Mouse (Mus musculus) ES-E14 (cell line): ENCODE measurements around the gene Nmrk2. TPM values are rescaled to one million over a fixed set of nuclear protein-coding genes. Genes with fewer than 3 reads are reported as not detected.

Source experiments
- DNase-seq: peaks from one replicate; pipeline ENCODE4 v3.0.0-alpha.2; 2013; ENCODE audit warnings: low read depth, low spot score
- H3K27ac ChIP-seq: 2 replicates; pipeline ENCODE4 v1.5.1; 2012; ENCODE audit warnings: low read depth, mild to moderate bottlenecking, low read length, moderate library complexity, mixed read lengths; ENCODE audit not compliant: poor library complexity, insufficient read depth, severe bottlenecking
- H3K36me3 ChIP-seq: 2 replicates; pipeline ENCODE4 v1.6.1; 2012; ENCODE audit warnings: mild to moderate bottlenecking, low read length, moderate library complexity, mixed read lengths; ENCODE audit not compliant: control insufficient read depth, poor library complexity, insufficient read depth, severe bottlenecking
- H3K4me1 ChIP-seq, 2 experiments: fragments of 150-350 bp in 1 of 2; sonication (generic) in 1 of 2; 2 replicates each; pipeline ENCODE4 v1.6.1; 2012; ENCODE audit warnings: low read length in 2 of 2, mild to moderate bottlenecking in 1 of 2, mixed read lengths in 1 of 2; ENCODE audit not compliant: control insufficient read depth in 2 of 2, insufficient read depth in 2 of 2, poor library complexity in 1 of 2
- H3K4me3 ChIP-seq, 2 experiments: fragments of 150-350 bp in 1 of 2; sonication (generic) in 1 of 2; 2 replicates each; pipeline ENCODE4 v1.5.1; 2012; ENCODE audit warnings: low read length in 2 of 2, low read depth in 1 of 2, mild to moderate bottlenecking in 1 of 2, mixed read lengths in 1 of 2; ENCODE audit not compliant: insufficient read depth in 1 of 2, poor library complexity in 1 of 2, severe bottlenecking in 1 of 2
- H3K9ac ChIP-seq: 2 replicates; pipeline ENCODE4 v1.6.1; 2012; ENCODE audit warnings: low read depth, mild to moderate bottlenecking, low read length, mixed read lengths; ENCODE audit not compliant: poor library complexity, insufficient read depth, severe bottlenecking
- H3K9me3 ChIP-seq: fragments of 150-350 bp; sonication (generic); 2 replicates; pipeline ENCODE4 v1.6.1; 2012; ENCODE audit warnings: low read depth, mild to moderate bottlenecking, low read length; ENCODE audit not compliant: control insufficient read depth, insufficient read depth
- CHD2 ChIP-seq: IDR thresholded peaks from 2 replicates; pipeline ENCODE4 v1.6.1; 2014; ENCODE audit warnings: mild to moderate bottlenecking, low read depth, low read length, inconsistent platforms
- HCFC1 ChIP-seq: IDR thresholded peaks from 2 replicates; pipeline ENCODE4 v1.6.1; 2012; ENCODE audit warnings: low read length, inconsistent platforms, borderline replicate concordance; ENCODE audit not compliant: insufficient read depth
- MAFK ChIP-seq: IDR thresholded peaks from 2 replicates; pipeline ENCODE4 v1.6.1; 2014; ENCODE audit warnings: mild to moderate bottlenecking, low read depth, low read length, inconsistent platforms; ENCODE audit not compliant: insufficient read depth
- ZC3H11A ChIP-seq: IDR thresholded peaks from 2 replicates; pipeline ENCODE4 v1.6.1; 2012; ENCODE audit warnings: low read depth, mild to moderate bottlenecking, inconsistent platforms, low read length, borderline replicate concordance
- ZNF384 ChIP-seq: IDR thresholded peaks from 2 replicates; pipeline ENCODE4 v1.6.1; 2012; ENCODE audit warnings: low read depth, low read length, inconsistent platforms
- in situ Hi-C, 2 experiments: fragments of 600-800 bp; cut with MboI; formaldehyde crosslinking; loops; one replicate each; pipeline ENCODE4 v1.15.1; 2025; ENCODE audit warnings: low sequenced_read_pairs in 2 of 2, inconsistent platforms in 1 of 2; ENCODE audit not compliant: unreplicated experiment in 2 of 2
- total RNA-seq: library from RNA; depleted of rRNA; stranded (reverse); fragments of 300-350 nt; gene quantifications from 2 replicates; pipeline ENCODE4 v1.2.3, GENCODE M21; 2012

Nmrk2 gene
- total RNA-seq, 1 experiment = not detected

GRCm38 (mm10) chr10:81244146-81244545, 42.3 kb upstream of the Nmrk2 start:
- no peaks in the 10 kb centered on the region for H3K9me3 ChIP-seq
- H3K9ac ChIP-seq = no peak overlapping the region
- TF ChIP-seq ZNF384 (no peak), ZC3H11A (no peak), MAFK (no peak), HCFC1 (no peak), CHD2 (no peak)
- H3K4me3 ChIP-seq = no peak overlapping the region
- no peak overlapping the region for H3K27ac ChIP-seq
- peaks cover 2 to 12% of the 10 kb centered on the region in 2 experiments; a peak in 2 of 4 replicates for H3K4me1 ChIP-seq
- in situ Hi-C loops = no loop called here
- DNase-seq = no peak
- H3K36me3 ChIP-seq = no peaks in the 10 kb centered on the region

- in situ Hi-C loops = no loop called here
- Histone ChIP-seq H3K4me1 (peaks cover 3 to 16% of the 10 kb centered on the region in 2 experiments; a peak in 2 of 4 replicates), H3K9ac (peak overlapping the region; percentile 1; the same call in 1 of the 2 replicates), H3K27ac (no peak overlapping the region), H3K4me3 (peak overlapping the region in 1 of 2 experiments; percentile 6; a peak in 1 of 4 replicates), H3K9me3 (no peaks in the 10 kb centered on the region), H3K36me3 (no peaks in the 10 kb centered on the region)
- no peak for DNase-seq
- TF ChIP-seq ZC3H11A (no peak), ZNF384 (no peak), HCFC1 (no peak), MAFK (no peak), CHD2 (no peak)
Observed at GRCm38 (mm10) chr10:81242021-81242420, 40.2 kb upstream of the Nmrk2 start.

GRCm38 (mm10) chr10:81240876-81241275, 39.0 kb upstream of the Nmrk2 start:
- Histone ChIP-seq H3K9me3 (no peaks in the 10 kb centered on the region), H3K36me3 (no peaks in the 10 kb centered on the region), H3K4me3 (no peak overlapping the region), H3K9ac (no peak overlapping the region), H3K4me1 (peaks cover 3 to 15% of the 10 kb centered on the region in 2 experiments; a peak in 2 of 4 replicates), H3K27ac (no peak overlapping the region)
- DNase-seq = peak; percentile 85
- no peak for TF ChIP-seq ZC3H11A
- no peak for TF ChIP-seq HCFC1
- TF ChIP-seq CHD2 = no peak
- TF ChIP-seq ZNF384 = no peak
- no peak for TF ChIP-seq MAFK
- in situ Hi-C loops = no loop called here

GRCm38 (mm10) chr10:81238618-81239017, 36.8 kb upstream of the Nmrk2 start:
- no peak for DNase-seq
- Histone ChIP-seq H3K27ac (no peak overlapping the region), H3K36me3 (no peaks in the 10 kb centered on the region), H3K4me3 (no peak overlapping the region), H3K9me3 (no peaks in the 10 kb centered on the region), H3K4me1 (peaks cover 2 to 10% of the 10 kb centered on the region in 2 experiments; a peak in 1 of 4 replicates), H3K9ac (no peak overlapping the region)
- in situ Hi-C loops = no loop called here
- TF ChIP-seq ZC3H11A = no peak
- no peak for TF ChIP-seq MAFK
- no peak for TF ChIP-seq CHD2
- TF ChIP-seq HCFC1 = no peak
- TF ChIP-seq ZNF384 = no peak

- Histone ChIP-seq H3K4me3 (no peak overlapping the region; a peak in 1 of 4 replicates), H3K36me3 (no peaks in the 10 kb centered on the region), H3K4me1 (peaks cover 4 to 11% of the 10 kb centered on the region in 2 experiments; a peak in 3 of 4 replicates), H3K9ac (no peak overlapping the region), H3K9me3 (no peaks in the 10 kb centered on the region), H3K27ac (no peak overlapping the region)
- no peak for DNase-seq
- in situ Hi-C loops = no loop called here
- TF ChIP-seq CHD2 = no peak
- no peak for TF ChIP-seq HCFC1
- TF ChIP-seq MAFK = no peak
- TF ChIP-seq ZC3H11A = no peak
- TF ChIP-seq ZNF384 = no peak
Observed at GRCm38 (mm10) chr10:81236471-81237268, 34.8 kb upstream of the Nmrk2 start.
